Mouse (Mus musculus): Measurements from ENCODE around the gene Rab4a.

- TF ChIP-seq CTCF (IDR thresholded peaks at IDR 0.05; ENCODE audit: low read depth, low read length) (no peak), TAL1 (conservative IDR thresholded peaks at IDR 0.05; ENCODE audit: low read depth, low read length) (no peak), POLR2AphosphoS5 (IDR thresholded peaks at IDR 0.05; ENCODE audit: insufficient replicate concordance, low read depth, low read length) (no peak), GATA1 (IDR thresholded peaks at IDR 0.05; ENCODE audit: borderline replicate concordance, low read length) (no peak), GATA2 (IDR thresholded peaks at IDR 0.05; ENCODE audit: borderline replicate concordance, low read depth, low read length) (no peak)
Measured at GRCm38 (mm10) chr8:123805718-123806373, at the start of gene Rab4a.

All from G1E (cell line).